Mouse (Mus musculus) lung, postnatal 0 days (tissue): ENCODE measurements at regions not wholly inside any gene's neighbourhood (a gene's known extent, or its start where the extent isn't known, plus 50 kb on each side); places are given as distances from the start of the nearest gene placed in this dataset.

ENCODE experiments used
- CTCF ChIP-seq: IDR thresholded peaks from 2 replicates; pipeline ENCODE4 v1.5.1; 2016; ENCODE audit warnings: antibody characterized with exemption, mild to moderate bottlenecking
- EP300 ChIP-seq: IDR thresholded peaks from 2 replicates; pipeline ENCODE4 v1.6.1; 2016; ENCODE audit warnings: antibody characterized with exemption, mild to moderate bottlenecking, control low read depth

GRCm38 (mm10) chr7:95460889-95461288 lies 710.2 kb upstream of the Tenm4 start:
- TF ChIP-seq CTCF: no peak
- no peak for TF ChIP-seq EP300
